Mouse (Mus musculus) kidney, adult 2 months (tissue): ENCODE data around the gene 6430550D23Rik. TPM values are rescaled to one million over a fixed set of nuclear protein-coding genes. Genes with fewer than 3 reads are reported as not detected.
A peak's percentile ranks its signal among the peaks of the same experiment; 100 is the strongest.

Experiments
- DNase-seq: peaks from one replicate; pipeline ENCODE4 v3.0.0; 2021
- H3K27ac ChIP-seq: fragments of 200-500 bp; 2 replicates; pipeline ENCODE4 v1.5.1; 2012; ENCODE audit warnings: low read depth, low read length, control low read depth, inconsistent platforms; ENCODE audit not compliant: insufficient read depth
- H3K27me3 ChIP-seq: fragments of 200-500 bp; replicated peaks from 2 replicates; pipeline ENCODE4 v1.6.1; 2012; ENCODE audit warnings: mild to moderate bottlenecking, moderate library complexity, low read length, inconsistent platforms; ENCODE audit not compliant: control insufficient read depth, insufficient read depth
- H3K36me3 ChIP-seq: fragments of 200-500 bp; 2 replicates; pipeline ENCODE4 v1.6.1; 2012; ENCODE audit warnings: mild to moderate bottlenecking, moderate library complexity, low read length, inconsistent platforms; ENCODE audit not compliant: control insufficient read depth, insufficient read depth
- H3K4me1 ChIP-seq: fragments of 200-500 bp; 2 replicates; pipeline ENCODE4 v1.6.1; 2011; ENCODE audit warnings: low read length; ENCODE audit not compliant: control insufficient read depth, insufficient read depth
- H3K4me3 ChIP-seq: fragments of 200-500 bp; 2 replicates; pipeline ENCODE4 v1.5.1; 2011; ENCODE audit warnings: mild to moderate bottlenecking, low read depth, low read length, control low read depth; ENCODE audit not compliant: insufficient read depth
- CTCF ChIP-seq: fragments of 200-500 bp; conservative IDR thresholded peaks from 2 replicates; pipeline ENCODE4 v1.5.1; 2011; ENCODE audit warnings: low read depth, mild to moderate bottlenecking, control low read depth, low read length, moderate library complexity, mixed read lengths; ENCODE audit not compliant: insufficient read depth, insufficient read length
- POLR2A ChIP-seq: fragments of 200-500 bp; IDR thresholded peaks from one replicate; pipeline ENCODE4 v1.6.1; 2011; ENCODE audit warnings: low read depth, low read length, control low read depth
- WGBS: fragments of 180-500 bp; shearing (Covaris S2); methylation state at CpG from one replicate; pipeline ENCODE4 v1.1.7; 2018; 5-methylcytosine and 5-hydroxymethylcytosine counted together
- polyA plus RNA-seq: library from polyadenylated mRNA; depleted of rRNA; stranded (reverse); fragments of >200 nt; gene quantifications from 2 replicates; pipeline ENCODE4 v1.2.3, GENCODE M21; 2012

6430550D23Rik gene
- polyA plus RNA-seq, 1 experiment = 2.6 TPM

GRCm38 (mm10) chr2:155979328-155979991, 28.3 kb downstream of the 6430550D23Rik start:
- Histone ChIP-seq H3K27ac (peak overlapping the region; percentile 8; the same call in 1 of the 2 replicates), H3K4me3 (peak overlapping the region; percentile 35), H3K36me3 (0 out of 2 replicates have a peak, but pooled peaks cover 2% of the 10 kb centered on the region), H3K27me3 (no peaks in the 10 kb centered on the region), H3K4me1 (no peaks in the 10 kb centered on the region)
- TF ChIP-seq CTCF (no peak), POLR2A (no peak)
- WGBS = 39% methylated on average over 5 of the region's 5 CpGs
- DNase-seq = peak; percentile 52

GRCm38 (mm10) chr2:155974087-155974731, 33.6 kb downstream of the 6430550D23Rik start:
- no peak overlapping the region for H3K27ac ChIP-seq
- H3K4me3 ChIP-seq = no peak overlapping the region
- H3K27me3 ChIP-seq = no peaks in the 10 kb centered on the region
- no peak for DNase-seq
- 78% methylated on average over 14 of the region's 14 CpGs for WGBS
- peaks cover 6% of the 10 kb centered on the region; the same call in 1 of the 2 replicates for H3K36me3 ChIP-seq
- H3K4me1 ChIP-seq = no peaks in the 10 kb centered on the region
- TF ChIP-seq POLR2A = no peak
- no peak for TF ChIP-seq CTCF

GRCm38 (mm10) chr2:155973348-155973747, 34.4 kb downstream of the 6430550D23Rik start:
- Histone ChIP-seq H3K36me3 (peaks cover 8% of the 10 kb centered on the region; the same call in 1 of the 2 replicates), H3K27ac (no peak overlapping the region), H3K27me3 (no peaks in the 10 kb centered on the region), H3K4me3 (no peak overlapping the region), H3K4me1 (no peaks in the 10 kb centered on the region)
- no peak for DNase-seq
- 95% methylated on average over 6 of the region's 6 CpGs for WGBS
- TF ChIP-seq POLR2A (no peak), CTCF (no peak)

- Histone ChIP-seq H3K4me1 (no peaks in the 10 kb centered on the region; the same call in 1 of the 2 replicates), H3K27ac (no peak overlapping the region), H3K36me3 (peaks cover 1% of the 10 kb centered on the region; the same call in 1 of the 2 replicates), H3K4me3 (no peak overlapping the region), H3K27me3 (no peaks in the 10 kb centered on the region)
- TF ChIP-seq POLR2A (no peak), CTCF (0 out of 2 replicates have a peak, but pooled peaks have one; percentile 14)
- peak; percentile 38 for DNase-seq
- WGBS = 37% methylated on average over 1 of the region's 1 CpGs
Measured at GRCm38 (mm10) chr2:155962991-155963390, 44.8 kb downstream of the 6430550D23Rik start.

GRCm38 (mm10) chr2:155961862-155962261, 45.9 kb downstream of the 6430550D23Rik start:
- peaks cover 3% of the 10 kb centered on the region; the same call in 1 of the 2 replicates for H3K4me1 ChIP-seq
- WGBS = 89% methylated on average over 10 of the region's 10 CpGs
- no peaks in the 10 kb centered on the region for H3K27me3 ChIP-seq
- TF ChIP-seq POLR2A (no peak), CTCF (no peak)
- DNase-seq = no peak
- peaks cover 1% of the 10 kb centered on the region; the same call in 1 of the 2 replicates for H3K36me3 ChIP-seq
- no peak overlapping the region for H3K4me3 ChIP-seq
- H3K27ac ChIP-seq = no peak overlapping the region

GRCm38 (mm10) chr2:155959981-155960380, 47.8 kb downstream of the 6430550D23Rik start:
- TF ChIP-seq CTCF = no peak
- TF ChIP-seq POLR2A = no peak
- Histone ChIP-seq H3K27me3 (no peaks in the 10 kb centered on the region), H3K4me1 (peaks cover 3% of the 10 kb centered on the region; the same call in 1 of the 2 replicates), H3K4me3 (no peak overlapping the region), H3K36me3 (peaks cover 1% of the 10 kb centered on the region; the same call in 1 of the 2 replicates), H3K27ac (no peak overlapping the region)
- WGBS = 42% methylated on average over 5 of the region's 5 CpGs
- DNase-seq = peak; percentile 76

- H3K27me3 ChIP-seq = no peaks in the 10 kb centered on the region
- H3K4me1 ChIP-seq = peaks cover 3% of the 10 kb centered on the region; the same call in 1 of the 2 replicates
- H3K27ac ChIP-seq = peak within 1 kb of the TSS; percentile 98
- peak within 1 kb of the TSS; percentile 97 for H3K4me3 ChIP-seq
- peak; percentile 95 for DNase-seq
- WGBS = under 1% methylated on average over 59 of the region's 59 CpGs
- TF ChIP-seq POLR2A (peak; percentile 37), CTCF (no peak)
- H3K36me3 ChIP-seq = no peaks in the 10 kb centered on the region
Measured at GRCm38 (mm10) chr2:155956134-155957059, 51.4 kb downstream of the 6430550D23Rik start, which contains the start of gene Cep250. Cep250 (plus strand) TSS chr2:155956458.
